Mouse (Mus musculus): Measurements from ENCODE around the gene Scn1b. TPM values are rescaled to one million over a fixed set of nuclear protein-coding genes. Genes with fewer than 3 reads are reported as not detected.
A peak's percentile ranks its signal among the peaks of the same experiment; 100 is the strongest.

Gene Scn1b
- total RNA-seq, 2 experiments from 2014 or later: 430 to 445 TPM

- DNase-seq (ENCODE audit: low spot score in 2 of 2): peak in 1 of 2 experiments; percentile 70
These were observed 9.3 kb downstream of the Scn1b start for GRCm38 (mm10) chr7:31117465-31117864.

- DNase-seq (ENCODE audit: low spot score in 2 of 2): no peak
These were observed 10.1 kb downstream of the Scn1b start for GRCm38 (mm10) chr7:31116721-31117145.

- DNase-seq (ENCODE audit: low spot score in 2 of 2): no peak
These were observed 11.2 kb downstream of the Scn1b start for GRCm38 (mm10) chr7:31115587-31116043.

GRCm38 (mm10) chr7:31115182-31115581, 11.6 kb downstream of the Scn1b start, which contains the start of gene Hpn:
Gene Hpn (minus strand): TSS chr7:31115290.
- DNase-seq (ENCODE audit: low spot score in 2 of 2): no peak

- DNase-seq (ENCODE audit: low spot score in 2 of 2): no peak
These were observed 12.2 kb downstream of the Scn1b start for GRCm38 (mm10) chr7:31114646-31115045.

GRCm38 (mm10) chr7:31113800-31114199, 13.0 kb downstream of the Scn1b start:
- no peak for DNase-seq (ENCODE audit: low spot score in 2 of 2)

- no peak for DNase-seq (ENCODE audit: low spot score in 2 of 2)
These were observed 14.8 kb downstream of the Scn1b start for GRCm38 (mm10) chr7:31112036-31112435.

- no peak for DNase-seq (ENCODE audit: low spot score in 2 of 2)
These were observed 15.9 kb downstream of the Scn1b start for GRCm38 (mm10) chr7:31110861-31111385.

GRCm38 (mm10) chr7:31109796-31110195, 17.0 kb downstream of the Scn1b start:
- DNase-seq (ENCODE audit: low spot score in 2 of 2): no peak

- DNase-seq (ENCODE audit: low spot score in 2 of 2): no peak
These were observed 17.7 kb downstream of the Scn1b start for GRCm38 (mm10) chr7:31109091-31109490.

- DNase-seq (ENCODE audit: low spot score in 2 of 2): no peak
These were observed 19.0 kb downstream of the Scn1b start for GRCm38 (mm10) chr7:31107781-31108180.

GRCm38 (mm10) chr7:31106166-31106565, 20.6 kb downstream of the Scn1b start:
- DNase-seq (ENCODE audit: low spot score in 2 of 2): no peak

- DNase-seq (ENCODE audit: low spot score in 2 of 2): no peak
These were observed 21.6 kb downstream of the Scn1b start for GRCm38 (mm10) chr7:31105061-31105768.

GRCm38 (mm10) chr7:31100786-31101185, 26.0 kb downstream of the Scn1b start:
- DNase-seq (ENCODE audit: low spot score in 2 of 2): no peak

- no peak for DNase-seq (ENCODE audit: low spot score in 2 of 2)
These were observed 27.2 kb downstream of the Scn1b start for GRCm38 (mm10) chr7:31099612-31099982.

- no peak for DNase-seq (ENCODE audit: low spot score in 2 of 2)
These were observed 27.8 kb downstream of the Scn1b start for GRCm38 (mm10) chr7:31098697-31099611.

GRCm38 (mm10) chr7:31097583-31098248, 29.1 kb downstream of the Scn1b start:
- DNase-seq (ENCODE audit: low spot score in 2 of 2): peak; percentile 88 to 93

- no peak for DNase-seq (ENCODE audit: low spot score in 2 of 2)
These were observed 29.8 kb downstream of the Scn1b start for GRCm38 (mm10) chr7:31096892-31097564.

GRCm38 (mm10) chr7:31094774-31095501, 31.9 kb downstream of the Scn1b start:
- no peak for DNase-seq (ENCODE audit: low spot score in 2 of 2)

GRCm38 (mm10) chr7:31089721-31090120, 37.1 kb downstream of the Scn1b start:
- DNase-seq (ENCODE audit: low spot score in 2 of 2): no peak
